Mouse (Mus musculus) bone marrow, adult 2 months (tissue): ENCODE measurements at regions not wholly inside any gene's neighbourhood (a gene's known extent, or its start where the extent isn't known, plus 50 kb on each side); places are given as distances from the start of the nearest gene placed in this dataset.

Source experiments
- CTCF ChIP-seq: fragments of 200-500 bp; IDR thresholded peaks from 2 replicates; pipeline ENCODE4 v1.5.1; 2011; ENCODE audit warnings: low read length, control low read depth; ENCODE audit not compliant: control insufficient read depth, insufficient read depth
- POLR2A ChIP-seq: fragments of 200-500 bp; IDR thresholded peaks from 2 replicates; pipeline ENCODE4 v1.6.1; 2011; ENCODE audit warnings: low read depth, mild to moderate bottlenecking, control low read depth, low read length, borderline replicate concordance; ENCODE audit not compliant: control insufficient read depth

GRCm38 (mm10) chr17:51477404-51477803 is 298.3 kb upstream of the Tbc1d5 start:
- TF ChIP-seq CTCF (no peak), POLR2A (no peak)
